Mouse (Mus musculus): ENCODE results near the gene Clcn2. TPM values are rescaled to one million over a fixed set of nuclear protein-coding genes. Genes with fewer than 3 reads are reported as not detected.

Gene Clcn2
- polyA plus RNA-seq, 1 experiment from 2014 or later = 20.8 TPM

Other genes with a start within 250 kb of the Clcn2 start
- 104 and 107 TPM in 2 replicates for gene Eif2b5, start 218.9 kb downstream of the Clcn2 start, polyA plus RNA-seq (2015; fragmentation: Nextera tagmentation; extraction: Ambion mirVana)
- gene Dvl3, start 200.8 kb downstream of the Clcn2 start, polyA plus RNA-seq (2015; fragmentation: Nextera tagmentation; extraction: Ambion mirVana) = 30.6 and 37.0 TPM in 2 replicates
- 1,152 and 1,198 TPM in 2 replicates for gene Ap2m1, start 182.3 kb downstream of the Clcn2 start, polyA plus RNA-seq (2015; fragmentation: Nextera tagmentation; extraction: Ambion mirVana)
- 77.8 and 84.6 TPM in 2 replicates for gene Abcf3, start 169.2 kb downstream of the Clcn2 start, polyA plus RNA-seq (2015; fragmentation: Nextera tagmentation; extraction: Ambion mirVana)
- 5.4 and 7.3 TPM in 2 replicates for gene Vwa5b2, start 128.3 kb downstream of the Clcn2 start, polyA plus RNA-seq (2015; fragmentation: Nextera tagmentation; extraction: Ambion mirVana)
- gene Eef1akmt4, start 106.2 kb downstream of the Clcn2 start, polyA plus RNA-seq (2015; fragmentation: Nextera tagmentation; extraction: Ambion mirVana) = 15.4 and 16.4 TPM in 2 replicates
- gene Gm49333, start 106.1 kb downstream of the Clcn2 start, polyA plus RNA-seq (2015; fragmentation: Nextera tagmentation; extraction: Ambion mirVana) = not detected in 2 replicates
- gene Alg3, start 106.0 kb downstream of the Clcn2 start, polyA plus RNA-seq (2015; fragmentation: Nextera tagmentation; extraction: Ambion mirVana) = 30.9 and 34.0 TPM in 2 replicates
- 18.8 and 22.5 TPM in 2 replicates for gene Camk2n2, start 96.5 kb downstream of the Clcn2 start, polyA plus RNA-seq (2015; fragmentation: Nextera tagmentation; extraction: Ambion mirVana)
- 12.4 and 17.0 TPM in 2 replicates for gene Ece2, start 87.9 kb downstream of the Clcn2 start, polyA plus RNA-seq (2015; fragmentation: Nextera tagmentation; extraction: Ambion mirVana)
- gene Psmd2, start 66.1 kb downstream of the Clcn2 start, polyA plus RNA-seq (2015; fragmentation: Nextera tagmentation; extraction: Ambion mirVana) = 401 and 408 TPM in 2 replicates
- gene Eif4g1, start 49.4 kb downstream of the Clcn2 start, polyA plus RNA-seq (2015; fragmentation: Nextera tagmentation; extraction: Ambion mirVana) = 131 and 142 TPM in 2 replicates
- 57.4 and 65.3 TPM in 2 replicates for gene Fam131a, start 24.5 kb downstream of the Clcn2 start, polyA plus RNA-seq (2015; fragmentation: Nextera tagmentation; extraction: Ambion mirVana)
- gene Polr2h, start 81 bp downstream of the Clcn2 start, polyA plus RNA-seq (2015; fragmentation: Nextera tagmentation; extraction: Ambion mirVana) = 84.5 and 94.4 TPM in 2 replicates
- gene Chrd, start 15.4 kb upstream of the Clcn2 start, polyA plus RNA-seq (2015; fragmentation: Nextera tagmentation; extraction: Ambion mirVana) = 4.2 and 4.4 TPM in 2 replicates
- 0.83 and 1.5 TPM in 2 replicates for gene Thpo, start 16.8 kb upstream of the Clcn2 start, polyA plus RNA-seq (2015; fragmentation: Nextera tagmentation; extraction: Ambion mirVana)